Comparison of ENCODE assay signal across 26 mouse cellular contexts in the genomic region with DNA sequence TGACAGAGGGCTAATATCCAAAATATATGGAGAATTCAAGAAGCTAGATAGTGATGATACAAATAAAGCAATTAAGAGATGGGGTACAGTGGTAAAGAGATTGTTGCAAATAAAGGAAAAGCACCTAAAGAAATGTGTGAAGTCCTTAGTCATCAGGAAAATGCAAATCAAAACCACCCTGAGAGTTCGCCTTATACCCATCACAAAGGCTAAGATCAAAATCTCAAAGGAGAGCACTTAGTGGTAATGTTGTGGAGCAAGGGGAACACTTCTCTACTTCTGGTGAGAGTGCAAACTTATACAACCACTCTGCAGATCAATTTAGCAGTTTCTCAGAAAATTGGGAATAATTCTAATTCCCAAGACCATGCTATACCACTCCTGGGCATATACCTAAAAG.
"Had no signal": no experiment of that assay in that cellular context is flagged by ENCODE, and none has a peak within 500 bp of the region (broad histone marks: within the 10 kb centered on the region; RNA-seq: fewer than 3 reads in every experiment).

No protein-coding gene starts in this region.

- H3K36me3 ChIP-seq: embryonic facial prominence, embryonic 10.5 days; embryonic facial prominence, embryonic 12.5 days; embryonic facial prominence, embryonic 13.5 days; embryonic facial prominence, embryonic 15.5 days; forebrain, embryonic 10.5 days; forebrain, embryonic 12.5 days; forebrain, embryonic 15.5 days; heart, embryonic 10.5 days had no signal

- H3K4me1 ChIP-seq: embryonic facial prominence, embryonic 10.5 days; embryonic facial prominence, embryonic 12.5 days; embryonic facial prominence, embryonic 13.5 days; embryonic facial prominence, embryonic 15.5 days; forebrain, embryonic 10.5 days; forebrain, embryonic 12.5 days; forebrain, embryonic 13.5 days; forebrain, embryonic 15.5 days; heart, embryonic 10.5 days had no signal

- H3K9me3 ChIP-seq: embryonic facial prominence, embryonic 10.5 days; embryonic facial prominence, embryonic 12.5 days; embryonic facial prominence, embryonic 13.5 days; embryonic facial prominence, embryonic 15.5 days; forebrain, embryonic 10.5 days; forebrain, embryonic 12.5 days; forebrain, embryonic 13.5 days; forebrain, embryonic 15.5 days; heart, embryonic 10.5 days had no signal

- H3K27ac ChIP-seq: embryonic facial prominence, embryonic 10.5 days; embryonic facial prominence, embryonic 12.5 days; embryonic facial prominence, embryonic 13.5 days; embryonic facial prominence, embryonic 15.5 days; forebrain, embryonic 10.5 days; forebrain, embryonic 12.5 days; forebrain, embryonic 13.5 days; forebrain, embryonic 15.5 days; gastrocnemius, adult 2 months; heart, adult 2 months; heart, embryonic 10.5 days had no signal

- H3K9ac ChIP-seq: embryonic facial prominence, embryonic 12.5 days; embryonic facial prominence, embryonic 13.5 days; embryonic facial prominence, embryonic 15.5 days; forebrain, embryonic 12.5 days; forebrain, embryonic 13.5 days; forebrain, embryonic 15.5 days; forebrain, postnatal 0 days had no signal

- ATAC-seq: forebrain, embryonic 13.5 days; forebrain, embryonic 14.5 days; forebrain, embryonic 15.5 days; forebrain, embryonic 16.5 days; forebrain, postnatal 0 days had no signal

- DNase-seq: cerebellum, postnatal 10 days; cerebellum, postnatal 14 days; cerebellum, postnatal 25 days; cerebellum, postnatal 36 days; embryo, embryonic 11 days; forebrain, postnatal 0 days; gastrocnemius, adult 2 months; gastrocnemius, postnatal 10 days; gastrocnemius, postnatal 14 days; gastrocnemius, postnatal 25 days; gastrocnemius, postnatal 36 days; heart, adult 11 months; heart, adult 18-20 months; heart, adult 2 months had no signal

- H3K4me3 ChIP-seq: embryonic facial prominence, embryonic 10.5 days; embryonic facial prominence, embryonic 12.5 days; embryonic facial prominence, embryonic 13.5 days; embryonic facial prominence, embryonic 15.5 days; erythroblast, embryonic 14.5 days; forebrain, embryonic 10.5 days; forebrain, embryonic 12.5 days; forebrain, embryonic 13.5 days; forebrain, embryonic 15.5 days; gastrocnemius, adult 2 months; heart, adult 2 months; heart, embryonic 10.5 days had no signal
